Mouse (Mus musculus) limb, embryonic 11.5 days (tissue): ENCODE measurements around the gene Ifrd2. TPM values are rescaled to one million over a fixed set of nuclear protein-coding genes. Genes with fewer than 3 reads are reported as not detected.

Experiments
- ATAC-seq: fragments of 200-750 bp; cut with Nextera tagmentation; 2 replicates; pipeline ENCODE4 v1.8.0; 2017; ENCODE audit warnings: low read depth; ENCODE audit not compliant: insufficient number of reproducible peaks, low FRiP score, low TSS enrichment
- DNase-seq: peaks from one replicate; pipeline ENCODE4 v3.0.0-alpha.2; 2015; ENCODE audit warnings: low spot score
- H3K27ac ChIP-seq: fragments of 300-500 bp; sonication (generic); replicated peaks from 2 replicates; pipeline ENCODE4 v1.5.1; 2014; ENCODE audit warnings: low read depth, mild to moderate bottlenecking, low read length
- H3K27me3 ChIP-seq: fragments of 300-500 bp; sonication (generic); 2 replicates; pipeline ENCODE4 v1.6.1; 2014; ENCODE audit warnings: mild to moderate bottlenecking, low read length, mixed read lengths; ENCODE audit not compliant: control insufficient read depth, insufficient read depth
- H3K36me3 ChIP-seq: fragments of 300-500 bp; sonication (generic); 2 replicates; pipeline ENCODE4 v1.6.1; 2014; ENCODE audit warnings: mild to moderate bottlenecking, low read length, moderate library complexity, mixed read lengths; ENCODE audit not compliant: control insufficient read depth, insufficient read depth
- H3K4me1 ChIP-seq: fragments of 300-500 bp; sonication (generic); 2 replicates; pipeline ENCODE4 v1.6.1; 2014; ENCODE audit warnings: low read length, mixed read lengths; ENCODE audit not compliant: control insufficient read depth, insufficient read depth
- H3K4me2 ChIP-seq: fragments of 300-500 bp; sonication (generic); 2 replicates; pipeline ENCODE4 v1.6.1; 2014; ENCODE audit warnings: low read depth, mild to moderate bottlenecking, moderate library complexity; ENCODE audit not compliant: severe bottlenecking
- H3K4me3 ChIP-seq: fragments of 300-500 bp; sonication (generic); 2 replicates; pipeline ENCODE4 v1.5.1; 2014; ENCODE audit warnings: low read depth, low read length
- H3K9ac ChIP-seq: fragments of 300-500 bp; sonication (generic); 2 replicates; pipeline ENCODE4 v1.6.1; 2014; ENCODE audit warnings: mild to moderate bottlenecking, low read length
- H3K9me3 ChIP-seq: fragments of 300-500 bp; sonication (generic); 2 replicates; pipeline ENCODE4 v1.6.1; 2016; ENCODE audit warnings: low read length; ENCODE audit not compliant: control insufficient read depth
- WGBS: fragments of 180-500 bp; shearing (Covaris S2); extraction: QIAGEN DNeasy Blood & Tissue Kit; methylation state at CpG from one replicate; pipeline ENCODE4 v1.1.7; 2014; 5-methylcytosine and 5-hydroxymethylcytosine counted together
- polyA plus RNA-seq: library from polyadenylated mRNA; unstranded; fragments of >200 nt; fragmentation: Nextera tagmentation; extraction: Ambion mirVana; gene quantifications from 2 replicates; pipeline ENCODE4 v1.2.1, GENCODE M21; 2014

Gene Ifrd2
- polyA plus RNA-seq, 1 experiment from 2014 or later = 49.0 TPM

GRCm38 (mm10) chr9:107542721-107543120 is 44.7 kb upstream of the Ifrd2 start:
- no peak overlapping the region for H3K9ac ChIP-seq
- H3K36me3 ChIP-seq = peaks cover 26% of the 10 kb centered on the region
- H3K4me1 ChIP-seq = peaks cover 26% of the 10 kb centered on the region
- WGBS = 45% methylated on average over 8 of the region's 8 CpGs
- H3K4me2 ChIP-seq = peak overlapping the region; percentile 94
- H3K27me3 ChIP-seq = no peaks in the 10 kb centered on the region
- H3K4me3 ChIP-seq = peak overlapping the region; percentile 53
- no peak overlapping the region for H3K27ac ChIP-seq
- ATAC-seq (no peak), DNase-seq (no peak)
- no peaks in the 10 kb centered on the region for H3K9me3 ChIP-seq

GRCm38 (mm10) chr9:107543299-107543698 is 44.1 kb upstream of the Ifrd2 start:
- Histone ChIP-seq H3K9ac (no peak overlapping the region), H3K4me3 (no peak overlapping the region), H3K36me3 (peaks cover 21% of the 10 kb centered on the region), H3K9me3 (no peaks in the 10 kb centered on the region), H3K27me3 (no peaks in the 10 kb centered on the region), H3K27ac (no peak overlapping the region), H3K4me2 (peak overlapping the region; percentile 94; the same call in 1 of the 2 replicates), H3K4me1 (peaks cover 26% of the 10 kb centered on the region)
- DNase-seq (no peak), ATAC-seq (no peak)
- 87% methylated on average over 11 of the region's 11 CpGs for WGBS

GRCm38 (mm10) chr9:107544196-107544700 is 43.2 kb upstream of the Ifrd2 start:
- Histone ChIP-seq H3K9me3 (no peaks in the 10 kb centered on the region), H3K4me1 (peaks cover 26% of the 10 kb centered on the region), H3K9ac (no peak overlapping the region), H3K36me3 (peaks cover 11% of the 10 kb centered on the region), H3K4me3 (no peak overlapping the region), H3K27me3 (no peaks in the 10 kb centered on the region), H3K4me2 (no peak overlapping the region), H3K27ac (no peak overlapping the region)
- ATAC-seq (no peak), DNase-seq (no peak)
- WGBS = 95% methylated on average over 17 of the region's 17 CpGs

GRCm38 (mm10) chr9:107544729-107545128 is 42.7 kb upstream of the Ifrd2 start:
- no peak for ATAC-seq
- DNase-seq = no peak
- no peak overlapping the region for H3K4me3 ChIP-seq
- H3K4me1 ChIP-seq = peaks cover 26% of the 10 kb centered on the region
- no peaks in the 10 kb centered on the region for H3K27me3 ChIP-seq
- no peak overlapping the region for H3K27ac ChIP-seq
- H3K9ac ChIP-seq = no peak overlapping the region
- no peaks in the 10 kb centered on the region for H3K9me3 ChIP-seq
- H3K4me2 ChIP-seq = no peak overlapping the region
- peaks cover 8% of the 10 kb centered on the region for H3K36me3 ChIP-seq
- 95% methylated on average over 12 of the region's 12 CpGs for WGBS

- Histone ChIP-seq H3K4me2 (no peak overlapping the region), H3K27me3 (no peaks in the 10 kb centered on the region), H3K4me3 (no peak overlapping the region), H3K9ac (no peak overlapping the region), H3K36me3 (peaks cover 5% of the 10 kb centered on the region; the same call in 1 of the 2 replicates), H3K4me1 (peaks cover 26% of the 10 kb centered on the region), H3K27ac (no peak overlapping the region), H3K9me3 (no peaks in the 10 kb centered on the region)
- no peak for DNase-seq
- ATAC-seq = no peak
- WGBS = 83% methylated on average over 10 of the region's 10 CpGs
These were observed 42.2 kb upstream of the Ifrd2 start for GRCm38 (mm10) chr9:107545199-107545598.

- H3K4me2 ChIP-seq = no peak overlapping the region
- H3K9ac ChIP-seq = no peak overlapping the region
- H3K27me3 ChIP-seq = no peaks in the 10 kb centered on the region
- H3K27ac ChIP-seq = no peak overlapping the region
- WGBS = 3% methylated on average over 3 of the region's 3 CpGs
- no peak overlapping the region for H3K4me3 ChIP-seq
- no peaks in the 10 kb centered on the region for H3K9me3 ChIP-seq
- ATAC-seq = no peak
- peaks cover 5% of the 10 kb centered on the region; the same call in 1 of the 2 replicates for H3K36me3 ChIP-seq
- peaks cover 29% of the 10 kb centered on the region for H3K4me1 ChIP-seq
- DNase-seq = peak; percentile 89
These were observed 41.8 kb upstream of the Ifrd2 start for GRCm38 (mm10) chr9:107545602-107546001.

GRCm38 (mm10) chr9:107547026-107547425 is 40.4 kb upstream of the Ifrd2 start, which contains the start of gene Zmynd10:
Gene Zmynd10, plus strand, starts transcription at chr9:107547298.
- Histone ChIP-seq H3K9ac (peak within 1 kb of the TSS; percentile 30; the same call in 1 of the 2 replicates), H3K27ac (peak within 1 kb of the TSS; percentile 42; the same call in 1 of the 2 replicates), H3K4me3 (0 out of 2 replicates have a peak within 1 kb of the TSS, but pooled peaks have one; percentile 6), H3K4me1 (peaks cover 37% of the 10 kb centered on the region), H3K9me3 (no peaks in the 10 kb centered on the region), H3K36me3 (peaks cover 5% of the 10 kb centered on the region; the same call in 1 of the 2 replicates), H3K4me2 (peak within 1 kb of the TSS; percentile 44), H3K27me3 (no peaks in the 10 kb centered on the region)
- peak; percentile 94 for DNase-seq
- WGBS = 1% methylated on average over 20 of the region's 20 CpGs
- ATAC-seq = peak; percentile 75

GRCm38 (mm10) chr9:107547957-107548356 is 39.5 kb upstream of the Ifrd2 start:
- 84% methylated on average over 5 of the region's 5 CpGs for WGBS
- Histone ChIP-seq H3K4me1 (peaks cover 41% of the 10 kb centered on the region), H3K9ac (no peak overlapping the region), H3K27me3 (no peaks in the 10 kb centered on the region), H3K27ac (no peak overlapping the region), H3K36me3 (peaks cover 5% of the 10 kb centered on the region; the same call in 1 of the 2 replicates), H3K4me2 (no peak overlapping the region), H3K9me3 (no peaks in the 10 kb centered on the region), H3K4me3 (no peak overlapping the region)
- DNase-seq (no peak), ATAC-seq (no peak)

GRCm38 (mm10) chr9:107548820-107549219 is 38.6 kb upstream of the Ifrd2 start:
- H3K27ac ChIP-seq = no peak overlapping the region
- H3K9me3 ChIP-seq = no peaks in the 10 kb centered on the region
- no peak overlapping the region for H3K4me3 ChIP-seq
- no peak overlapping the region for H3K4me2 ChIP-seq
- no peaks in the 10 kb centered on the region for H3K27me3 ChIP-seq
- 89% methylated on average over 10 of the region's 10 CpGs for WGBS
- ATAC-seq (no peak), DNase-seq (no peak)
- no peak overlapping the region for H3K9ac ChIP-seq
- peaks cover 5% of the 10 kb centered on the region; the same call in 1 of the 2 replicates for H3K36me3 ChIP-seq
- peaks cover 45% of the 10 kb centered on the region for H3K4me1 ChIP-seq
